Mouse (Mus musculus): ENCODE data around the gene 4921524J17Rik.

Gene 4921524J17Rik

GRCm38 (mm10) chr8:85432168-85433016 is at the start of gene 4921524J17Rik:
TSS of gene 4921524J17Rik (minus strand) at chr8:85432833.
- no peaks in the 10 kb centered on the region for H3K36me3 ChIP-seq (ENCODE audit: control insufficient read depth, insufficient read depth, low read length, poor library complexity, severe bottlenecking)
- no peaks in the 10 kb centered on the region for H3K27me3 ChIP-seq (ENCODE audit: control insufficient read depth, insufficient read depth, low read length, poor library complexity, severe bottlenecking)
- DNase-seq (ENCODE audit: low read depth, low spot score), result peak; percentile 97

DNA sequence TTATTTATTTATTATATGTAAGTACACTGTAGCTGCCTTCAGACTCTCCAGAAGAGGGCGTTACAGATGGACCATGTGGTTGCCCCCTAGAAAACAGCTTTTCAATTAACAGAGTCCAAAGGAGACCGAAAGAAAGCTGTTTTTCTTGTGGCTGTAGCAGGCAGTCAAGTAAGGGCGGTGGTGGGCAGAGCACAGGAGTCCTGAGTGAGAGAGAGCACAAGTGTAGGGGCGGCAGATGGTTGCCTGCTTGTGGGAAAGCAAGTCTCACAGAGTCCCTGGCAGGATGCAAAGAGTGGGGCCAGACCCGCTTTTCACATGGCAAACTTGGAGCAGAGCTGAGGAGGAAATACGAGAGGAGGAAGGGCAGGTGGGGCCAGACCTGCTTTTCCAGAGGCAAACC is 49.8 kb upstream of the 4921524J17Rik start:
- DNase-seq (ENCODE audit: low read depth, low spot score), result peak; percentile 3
- H3K27me3 ChIP-seq (ENCODE audit: control insufficient read depth, insufficient read depth, low read length, poor library complexity, severe bottlenecking), result no peaks in the 10 kb centered on the region
- no peaks in the 10 kb centered on the region for H3K36me3 ChIP-seq (ENCODE audit: control insufficient read depth, insufficient read depth, low read length, poor library complexity, severe bottlenecking)

DNA sequence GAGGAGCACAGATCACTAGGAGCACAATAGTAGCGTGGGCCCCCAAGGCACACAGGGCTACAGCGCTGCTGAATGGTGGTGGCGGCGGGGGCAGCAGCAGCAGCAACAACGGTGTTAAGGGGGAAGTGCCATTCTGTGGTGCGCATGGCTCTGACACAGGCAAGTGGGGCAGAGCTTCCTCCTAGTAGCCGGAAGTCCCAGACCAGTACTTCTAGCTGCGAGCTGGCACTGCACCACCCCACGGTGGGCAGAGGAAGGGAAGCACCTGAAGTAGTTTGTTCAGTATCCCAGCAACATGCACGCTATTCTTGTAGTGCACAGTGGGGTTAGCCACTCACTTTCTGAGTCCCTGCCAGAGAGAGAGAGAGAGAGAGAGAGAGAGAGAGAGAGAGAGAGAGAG is 49.3 kb upstream of the 4921524J17Rik start:
- Histone ChIP-seq H3K27me3 (ENCODE audit: control insufficient read depth, insufficient read depth, low read length, poor library complexity, severe bottlenecking) (no peaks in the 10 kb centered on the region), H3K36me3 (ENCODE audit: control insufficient read depth, insufficient read depth, low read length, poor library complexity, severe bottlenecking) (no peaks in the 10 kb centered on the region)
- DNase-seq (ENCODE audit: low read depth, low spot score), result peak; percentile 74

- no peak for DNase-seq (ENCODE audit: low read depth, low spot score)
- Histone ChIP-seq H3K36me3 (ENCODE audit: control insufficient read depth, insufficient read depth, low read length, poor library complexity, severe bottlenecking) (no peaks in the 10 kb centered on the region), H3K27me3 (ENCODE audit: control insufficient read depth, insufficient read depth, low read length, poor library complexity, severe bottlenecking) (no peaks in the 10 kb centered on the region)
Observed at GRCm38 (mm10) chr8:85479710-85480109, 47.1 kb upstream of the 4921524J17Rik start.

DNA sequence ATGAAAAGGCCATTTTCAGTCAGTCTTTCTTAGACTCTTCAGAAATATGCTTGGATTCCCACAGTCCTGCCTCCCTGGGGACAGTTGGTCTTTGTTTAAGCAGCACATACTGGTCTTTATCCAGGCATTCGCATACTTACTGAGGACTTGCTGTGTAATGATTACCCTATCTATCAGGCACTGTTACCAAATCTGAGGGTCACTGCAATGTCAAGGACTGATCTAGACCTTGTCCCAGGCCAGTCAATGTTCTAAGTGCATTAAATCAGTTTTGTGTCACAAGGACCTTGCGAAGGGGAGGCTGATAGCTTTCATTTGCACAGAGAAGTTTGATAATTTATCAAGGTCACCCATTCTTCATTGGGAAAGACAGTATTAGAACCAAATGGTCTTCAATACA is 45.8 kb upstream of the 4921524J17Rik start:
- Histone ChIP-seq H3K36me3 (ENCODE audit: control insufficient read depth, insufficient read depth, low read length, poor library complexity, severe bottlenecking) (no peaks in the 10 kb centered on the region), H3K27me3 (ENCODE audit: control insufficient read depth, insufficient read depth, low read length, poor library complexity, severe bottlenecking) (no peaks in the 10 kb centered on the region)
- DNase-seq (ENCODE audit: low read depth, low spot score), result no peak

- DNase-seq (ENCODE audit: low read depth, low spot score), result no peak
- no peaks in the 10 kb centered on the region for H3K36me3 ChIP-seq (ENCODE audit: control insufficient read depth, insufficient read depth, low read length, poor library complexity, severe bottlenecking)
- H3K27me3 ChIP-seq (ENCODE audit: control insufficient read depth, insufficient read depth, low read length, poor library complexity, severe bottlenecking), result no peaks in the 10 kb centered on the region
Observed at GRCm38 (mm10) chr8:85476970-85477545, 44.4 kb upstream of the 4921524J17Rik start.

- no peak for DNase-seq (ENCODE audit: low read depth, low spot score)
- Histone ChIP-seq H3K27me3 (ENCODE audit: control insufficient read depth, insufficient read depth, low read length, poor library complexity, severe bottlenecking) (no peaks in the 10 kb centered on the region), H3K36me3 (ENCODE audit: control insufficient read depth, insufficient read depth, low read length, poor library complexity, severe bottlenecking) (no peaks in the 10 kb centered on the region)
Observed at GRCm38 (mm10) chr8:85474924-85475323, 42.3 kb upstream of the 4921524J17Rik start.

DNA sequence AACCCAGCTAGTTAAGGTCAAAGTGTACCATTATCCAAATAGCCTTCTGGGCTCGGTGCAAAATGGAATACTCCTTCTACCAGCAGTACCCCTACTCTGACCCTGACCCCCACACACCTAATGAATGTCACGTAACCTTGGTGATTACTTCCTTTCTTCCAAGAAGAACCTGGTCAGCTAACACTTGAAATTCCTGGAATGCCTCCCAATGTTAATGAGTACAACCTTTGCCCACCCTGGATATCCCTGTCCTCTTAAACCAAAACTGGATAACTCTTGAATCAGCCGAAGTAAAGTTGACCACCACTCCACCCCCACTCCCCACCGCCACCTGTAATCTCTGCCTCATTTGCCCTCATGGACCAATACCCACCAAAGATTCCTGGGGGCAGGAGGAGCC is 40.6 kb upstream of the 4921524J17Rik start:
- DNase-seq (ENCODE audit: low read depth, low spot score), result no peak
- Histone ChIP-seq H3K27me3 (ENCODE audit: control insufficient read depth, insufficient read depth, low read length, poor library complexity, severe bottlenecking) (no peaks in the 10 kb centered on the region), H3K36me3 (ENCODE audit: control insufficient read depth, insufficient read depth, low read length, poor library complexity, severe bottlenecking) (no peaks in the 10 kb centered on the region)

DNA sequence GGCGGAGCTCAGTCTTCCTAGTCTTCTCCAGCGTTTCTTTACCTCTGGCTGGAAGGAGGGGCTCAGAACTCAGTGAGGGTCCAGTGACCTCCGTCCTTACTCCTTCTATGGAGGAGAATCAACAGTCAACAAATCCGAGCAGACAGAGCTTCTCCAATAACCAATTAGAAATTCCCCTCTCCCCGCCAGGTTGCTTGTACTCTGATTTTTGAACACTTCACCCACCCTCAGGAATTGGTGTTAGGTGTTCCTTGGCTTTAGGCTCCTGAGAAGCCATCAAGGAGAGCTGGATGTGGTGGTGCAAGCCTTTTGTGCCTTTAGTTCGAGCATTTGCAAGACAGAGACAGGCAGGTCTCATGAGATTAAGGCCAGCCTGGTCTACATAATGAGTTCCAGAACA is 40.2 kb upstream of the 4921524J17Rik start:
- H3K36me3 ChIP-seq (ENCODE audit: control insufficient read depth, insufficient read depth, low read length, poor library complexity, severe bottlenecking), result no peaks in the 10 kb centered on the region
- DNase-seq (ENCODE audit: low read depth, low spot score), result no peak
- no peaks in the 10 kb centered on the region for H3K27me3 ChIP-seq (ENCODE audit: control insufficient read depth, insufficient read depth, low read length, poor library complexity, severe bottlenecking)

- no peaks in the 10 kb centered on the region for H3K36me3 ChIP-seq (ENCODE audit: control insufficient read depth, insufficient read depth, low read length, poor library complexity, severe bottlenecking)
- no peak for DNase-seq (ENCODE audit: low read depth, low spot score)
Observed at GRCm38 (mm10) chr8:85470753-85471152, 38.1 kb upstream of the 4921524J17Rik start.

DNA sequence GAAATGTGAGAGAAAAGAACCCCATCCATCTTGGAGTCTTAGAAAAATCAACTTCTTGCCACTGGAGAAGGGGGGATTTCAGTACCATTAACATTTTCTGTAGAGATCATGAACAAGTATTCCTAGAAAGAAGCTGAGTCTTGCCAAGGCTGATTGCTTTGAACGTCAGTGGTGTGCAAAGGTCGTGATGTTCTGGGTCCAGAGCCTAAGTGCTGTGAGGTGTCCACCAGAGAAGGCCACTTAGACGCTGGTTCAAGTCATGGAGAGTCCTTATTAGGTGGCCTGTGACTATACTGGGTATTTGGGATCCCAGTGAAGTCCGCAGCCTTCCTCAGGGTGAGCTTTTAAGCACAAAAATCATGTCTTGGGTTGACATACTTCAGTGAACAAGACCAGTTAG is 33.4 kb upstream of the 4921524J17Rik start:
- Histone ChIP-seq H3K27me3 (ENCODE audit: control insufficient read depth, insufficient read depth, low read length, poor library complexity, severe bottlenecking) (no peaks in the 10 kb centered on the region), H3K36me3 (ENCODE audit: control insufficient read depth, insufficient read depth, low read length, poor library complexity, severe bottlenecking) (no peaks in the 10 kb centered on the region)
- no peak for DNase-seq (ENCODE audit: low read depth, low spot score)

More at GRCm38 (mm10) chr8:85470753-85471152, 38.1 kb upstream of the 4921524J17Rik start:
- no peaks in the 10 kb centered on the region for H3K27me3 ChIP-seq (ENCODE audit: control insufficient read depth, insufficient read depth, low read length, poor library complexity, severe bottlenecking)

- DNase-seq (ENCODE audit: low read depth, low spot score), result no peak
- Histone ChIP-seq H3K36me3 (ENCODE audit: control insufficient read depth, insufficient read depth, low read length, poor library complexity, severe bottlenecking) (no peaks in the 10 kb centered on the region), H3K27me3 (ENCODE audit: control insufficient read depth, insufficient read depth, low read length, poor library complexity, severe bottlenecking) (no peaks in the 10 kb centered on the region)
Observed at GRCm38 (mm10) chr8:85464316-85464715, 31.7 kb upstream of the 4921524J17Rik start.

DNA sequence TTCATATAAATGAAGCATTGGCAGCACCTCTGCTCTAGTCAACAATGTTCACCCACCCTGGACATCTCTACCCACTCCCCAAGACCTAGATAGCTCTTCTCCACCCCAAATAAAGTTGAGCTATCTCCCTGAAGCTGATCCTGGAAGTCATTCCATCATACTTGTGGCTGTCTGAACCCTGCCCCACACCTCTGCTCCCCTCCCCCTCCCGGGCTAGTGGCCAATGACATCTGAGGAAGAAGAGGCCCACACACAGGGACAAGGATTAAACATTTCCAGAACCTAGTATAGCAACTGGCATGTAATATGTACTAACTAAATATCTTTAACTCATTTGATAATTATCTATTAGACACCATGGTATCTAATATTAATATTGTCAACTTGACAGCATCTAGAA is 29.8 kb upstream of the 4921524J17Rik start:
- DNase-seq (ENCODE audit: low read depth, low spot score), result no peak
- Histone ChIP-seq H3K27me3 (ENCODE audit: control insufficient read depth, insufficient read depth, low read length, poor library complexity, severe bottlenecking) (no peaks in the 10 kb centered on the region), H3K36me3 (ENCODE audit: control insufficient read depth, insufficient read depth, low read length, poor library complexity, severe bottlenecking) (no peaks in the 10 kb centered on the region)

DNA sequence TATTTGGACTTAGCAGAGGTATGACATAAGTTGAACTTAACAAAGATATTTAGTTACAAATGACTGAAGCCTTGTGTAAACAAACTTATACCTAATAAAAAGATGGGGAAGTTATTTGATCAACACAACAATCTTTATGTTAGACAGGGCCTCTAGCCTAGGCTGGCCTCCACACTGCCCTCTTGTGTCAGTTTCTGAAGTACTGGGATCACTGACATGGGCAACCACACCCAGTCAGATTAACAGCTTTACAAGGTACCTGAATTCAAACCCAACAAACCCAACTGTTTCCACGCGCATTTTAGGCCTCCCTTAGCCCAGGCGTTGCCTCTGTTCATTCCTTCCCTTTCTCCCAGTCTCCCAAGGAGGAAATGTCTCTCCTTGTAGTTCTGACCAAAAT is 28.7 kb upstream of the 4921524J17Rik start:
- peak; percentile 39 for DNase-seq (ENCODE audit: low read depth, low spot score)
- H3K36me3 ChIP-seq (ENCODE audit: control insufficient read depth, insufficient read depth, low read length, poor library complexity, severe bottlenecking), result no peaks in the 10 kb centered on the region
- H3K27me3 ChIP-seq (ENCODE audit: control insufficient read depth, insufficient read depth, low read length, poor library complexity, severe bottlenecking), result no peaks in the 10 kb centered on the region

- no peak for DNase-seq (ENCODE audit: low read depth, low spot score)
- Histone ChIP-seq H3K36me3 (ENCODE audit: control insufficient read depth, insufficient read depth, low read length, poor library complexity, severe bottlenecking) (no peaks in the 10 kb centered on the region), H3K27me3 (ENCODE audit: control insufficient read depth, insufficient read depth, low read length, poor library complexity, severe bottlenecking) (no peaks in the 10 kb centered on the region)
Observed at GRCm38 (mm10) chr8:85460804-85461203, 28.2 kb upstream of the 4921524J17Rik start.
